Mouse (Mus musculus): ENCODE data around the gene Atxn1. TPM values are rescaled to one million over a fixed set of nuclear protein-coding genes. Genes with fewer than 3 reads are reported as not detected.

Atxn1 gene
- polyA plus RNA-seq, 1 experiment from 2014 or later = 2.3 TPM

DNA sequence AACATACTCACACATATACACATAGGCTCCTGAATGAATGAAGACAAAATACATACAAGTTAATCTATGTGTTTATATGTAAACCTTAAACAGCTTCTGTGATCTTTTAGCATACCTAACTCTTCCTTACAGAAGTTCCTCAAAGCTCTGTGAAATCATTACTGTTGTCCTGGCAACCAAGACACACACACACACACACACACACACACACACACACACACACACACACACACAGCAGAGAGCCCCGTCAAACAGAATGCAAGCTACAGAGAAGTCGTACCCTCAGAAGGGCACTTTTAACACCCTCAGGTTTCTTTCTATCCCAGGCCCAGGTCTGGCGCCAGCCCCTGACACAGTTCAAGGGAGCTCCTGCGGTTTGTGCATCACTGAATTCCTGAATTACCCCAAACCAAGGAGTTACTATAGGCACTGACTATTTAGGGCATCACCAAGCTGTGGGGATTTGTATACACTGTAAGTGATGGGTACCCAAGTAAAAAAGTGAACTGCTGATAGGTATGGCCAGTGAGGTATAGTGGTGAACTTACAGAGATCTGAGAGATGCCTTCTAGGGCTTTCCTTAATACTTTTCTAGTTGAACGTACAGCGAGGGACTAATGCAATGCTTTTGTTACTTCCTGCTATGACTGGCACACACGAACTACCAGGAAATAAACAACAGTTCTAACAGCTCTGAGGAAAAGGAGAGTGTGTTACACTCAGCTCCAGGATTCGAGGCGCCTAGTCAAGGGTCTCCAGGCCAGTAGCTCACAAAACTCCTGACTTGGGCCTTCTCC, 75.7 kb downstream of the Atxn1 start:
- Histone ChIP-seq H3K27ac (ENCODE audit: low read depth, low read length) (no peak overlapping the region), H3K27me3 (replicated peaks; ENCODE audit: control insufficient read depth, insufficient read depth, low read length) (no peaks in the 10 kb centered on the region), H3K9me3 (ENCODE audit: control insufficient read depth, low read length) (no peaks in the 10 kb centered on the region), H3K9ac (ENCODE audit: low read depth, low read length) (no peak overlapping the region), H3K36me3 (ENCODE audit: control insufficient read depth, insufficient read depth, low read length) (no peaks in the 10 kb centered on the region), H3K4me1 (replicated peaks; ENCODE audit: control insufficient read depth, insufficient read depth, low read length) (peaks cover 2% of the 10 kb centered on the region; the same call in 1 of the 2 replicates), H3K4me3 (ENCODE audit: low read depth, low read length) (no peak overlapping the region), H3K4me2 (no peak overlapping the region)
- DNase-seq (ENCODE audit: low spot score) (no peak), ATAC-seq (replicated peaks; ENCODE audit: low FRiP score) (no peak)
- 73% methylated on average over 9 of the region's 9 CpGs for whole genome bisulfite sequencing

DNA sequence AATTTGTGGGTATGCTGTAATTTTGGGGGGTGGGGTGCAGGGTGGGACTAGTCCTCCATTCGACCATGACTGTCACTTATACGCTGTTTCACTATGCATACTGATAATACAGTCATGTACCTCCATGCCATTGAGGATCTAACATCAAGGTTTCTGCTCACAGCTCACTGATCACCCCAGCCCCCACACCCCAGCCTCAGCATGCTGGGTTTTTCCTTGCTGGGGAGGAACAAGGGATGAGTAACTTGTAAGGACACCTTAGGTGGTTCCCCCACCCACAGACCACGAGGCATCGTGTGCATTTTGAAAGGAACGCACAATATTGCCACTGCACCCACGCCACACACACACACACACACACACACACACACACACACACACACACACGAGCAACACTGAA, 79.9 kb downstream of the Atxn1 start:
- no peak overlapping the region for H3K4me3 ChIP-seq (ENCODE audit: low read depth, low read length)
- DNase-seq (ENCODE audit: low spot score) (no peak), ATAC-seq (replicated peaks; ENCODE audit: low FRiP score) (no peak)
- H3K27ac ChIP-seq (ENCODE audit: low read depth, low read length) = no peak overlapping the region
- no peaks in the 10 kb centered on the region for H3K9me3 ChIP-seq (ENCODE audit: control insufficient read depth, low read length)
- H3K27me3 ChIP-seq (replicated peaks; ENCODE audit: control insufficient read depth, insufficient read depth, low read length) = no peaks in the 10 kb centered on the region
- no peaks in the 10 kb centered on the region for H3K36me3 ChIP-seq (ENCODE audit: control insufficient read depth, insufficient read depth, low read length)
- H3K4me1 ChIP-seq (replicated peaks; ENCODE audit: control insufficient read depth, insufficient read depth, low read length) = no peaks in the 10 kb centered on the region
- 76% methylated on average over 7 of the region's 7 CpGs for WGBS
- H3K9ac ChIP-seq (ENCODE audit: low read depth, low read length) = no peak overlapping the region
- no peak overlapping the region for H3K4me2 ChIP-seq

- Histone ChIP-seq H3K36me3 (ENCODE audit: control insufficient read depth, insufficient read depth, low read length) (no peaks in the 10 kb centered on the region), H3K9ac (ENCODE audit: low read depth, low read length) (no peak overlapping the region), H3K9me3 (ENCODE audit: control insufficient read depth, low read length) (no peaks in the 10 kb centered on the region), H3K4me2 (no peak overlapping the region), H3K27me3 (replicated peaks; ENCODE audit: control insufficient read depth, insufficient read depth, low read length) (no peaks in the 10 kb centered on the region), H3K4me3 (ENCODE audit: low read depth, low read length) (no peak overlapping the region), H3K27ac (ENCODE audit: low read depth, low read length) (no peak overlapping the region), H3K4me1 (replicated peaks; ENCODE audit: control insufficient read depth, insufficient read depth, low read length) (no peaks in the 10 kb centered on the region)
- DNase-seq (ENCODE audit: low spot score) (no peak), ATAC-seq (replicated peaks; ENCODE audit: low FRiP score) (no peak)
- 81% methylated on average over 10 of the region's 10 CpGs for WGBS
Observed at GRCm38 (mm10) chr13:45883791-45884238, 81.0 kb downstream of the Atxn1 start.

GRCm38 (mm10) chr13:45882976-45883440, 81.8 kb downstream of the Atxn1 start:
- H3K27me3 ChIP-seq (replicated peaks; ENCODE audit: control insufficient read depth, insufficient read depth, low read length) = no peaks in the 10 kb centered on the region
- no peaks in the 10 kb centered on the region for H3K4me1 ChIP-seq (replicated peaks; ENCODE audit: control insufficient read depth, insufficient read depth, low read length)
- no peak overlapping the region for H3K4me3 ChIP-seq (ENCODE audit: low read depth, low read length)
- no peak for ATAC-seq (replicated peaks; ENCODE audit: low FRiP score)
- no peaks in the 10 kb centered on the region for H3K36me3 ChIP-seq (ENCODE audit: control insufficient read depth, insufficient read depth, low read length)
- no peak overlapping the region for H3K4me2 ChIP-seq
- 51% methylated on average over 3 of the region's 3 CpGs for WGBS
- DNase-seq (ENCODE audit: low spot score) = no peak
- no peak overlapping the region for H3K9ac ChIP-seq (ENCODE audit: low read depth, low read length)
- no peak overlapping the region for H3K27ac ChIP-seq (ENCODE audit: low read depth, low read length)
- H3K9me3 ChIP-seq (ENCODE audit: control insufficient read depth, low read length) = no peaks in the 10 kb centered on the region

- DNase-seq (ENCODE audit: low spot score) = no peak
- no peaks in the 10 kb centered on the region for H3K27me3 ChIP-seq (replicated peaks; ENCODE audit: control insufficient read depth, insufficient read depth, low read length)
- WGBS = 92% methylated on average over 5 of the region's 5 CpGs
Observed at GRCm38 (mm10) chr13:45880543-45880845, 84.3 kb downstream of the Atxn1 start.

GRCm38 (mm10) chr13:45879746-45880542, 84.9 kb downstream of the Atxn1 start:
- Histone ChIP-seq H3K4me1 (replicated peaks; ENCODE audit: control insufficient read depth, insufficient read depth, low read length) (no peaks in the 10 kb centered on the region), H3K36me3 (ENCODE audit: control insufficient read depth, insufficient read depth, low read length) (no peaks in the 10 kb centered on the region), H3K9me3 (ENCODE audit: control insufficient read depth, low read length) (no peaks in the 10 kb centered on the region), H3K27ac (ENCODE audit: low read depth, low read length) (no peak overlapping the region), H3K9ac (ENCODE audit: low read depth, low read length) (no peak overlapping the region), H3K27me3 (replicated peaks; ENCODE audit: control insufficient read depth, insufficient read depth, low read length) (no peaks in the 10 kb centered on the region), H3K4me3 (ENCODE audit: low read depth, low read length) (no peak overlapping the region), H3K4me2 (no peak overlapping the region)
- DNase-seq (ENCODE audit: low spot score) (no peak), ATAC-seq (replicated peaks; ENCODE audit: low FRiP score) (no peak)
- 89% methylated on average over 14 of the region's 14 CpGs for WGBS

More at GRCm38 (mm10) chr13:45880543-45880845, 84.3 kb downstream of the Atxn1 start:
- H3K36me3 ChIP-seq (ENCODE audit: control insufficient read depth, insufficient read depth, low read length) = no peaks in the 10 kb centered on the region
- no peak overlapping the region for H3K27ac ChIP-seq (ENCODE audit: low read depth, low read length)
- H3K4me1 ChIP-seq (replicated peaks; ENCODE audit: control insufficient read depth, insufficient read depth, low read length) = no peaks in the 10 kb centered on the region
- no peak overlapping the region for H3K4me3 ChIP-seq (ENCODE audit: low read depth, low read length)
- no peak overlapping the region for H3K4me2 ChIP-seq
- no peak for ATAC-seq (replicated peaks; ENCODE audit: low FRiP score)
- no peak overlapping the region for H3K9ac ChIP-seq (ENCODE audit: low read depth, low read length)
- no peaks in the 10 kb centered on the region for H3K9me3 ChIP-seq (ENCODE audit: control insufficient read depth, low read length)

DNA sequence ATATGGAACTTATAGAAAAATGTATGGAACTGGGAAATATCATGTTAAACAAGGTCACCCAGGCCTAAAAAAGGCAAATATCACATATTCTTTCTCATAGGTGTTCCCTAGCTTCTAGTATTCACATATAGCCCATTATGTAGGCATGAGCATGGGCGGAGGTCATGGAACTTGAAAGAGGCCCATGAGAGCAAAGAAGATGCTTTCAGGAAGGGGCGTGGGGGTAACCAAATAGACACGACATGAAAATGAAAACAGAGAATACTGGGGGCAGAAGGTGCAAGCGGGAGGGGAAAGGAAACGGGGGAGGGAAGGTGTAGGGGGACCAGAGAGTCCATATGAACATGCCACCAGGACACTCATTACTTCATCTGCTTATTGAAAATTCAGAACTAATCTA, 87.9 kb downstream of the Atxn1 start:
- H3K27ac ChIP-seq (ENCODE audit: low read depth, low read length) = no peak overlapping the region
- ATAC-seq (replicated peaks; ENCODE audit: low FRiP score) (no peak), DNase-seq (ENCODE audit: low spot score) (no peak)
- no peaks in the 10 kb centered on the region for H3K36me3 ChIP-seq (ENCODE audit: control insufficient read depth, insufficient read depth, low read length)
- H3K9ac ChIP-seq (ENCODE audit: low read depth, low read length) = no peak overlapping the region
- 67% methylated on average over 5 of the region's 5 CpGs for WGBS
- H3K4me3 ChIP-seq (ENCODE audit: low read depth, low read length) = no peak overlapping the region
- H3K9me3 ChIP-seq (ENCODE audit: control insufficient read depth, low read length) = no peaks in the 10 kb centered on the region
- no peaks in the 10 kb centered on the region for H3K27me3 ChIP-seq (replicated peaks; ENCODE audit: control insufficient read depth, insufficient read depth, low read length)
- peaks cover 2% of the 10 kb centered on the region for H3K4me1 ChIP-seq (replicated peaks; ENCODE audit: control insufficient read depth, insufficient read depth, low read length)
- H3K4me2 ChIP-seq = no peak overlapping the region

- no peaks in the 10 kb centered on the region for H3K9me3 ChIP-seq (ENCODE audit: control insufficient read depth, low read length)
- H3K4me1 ChIP-seq (replicated peaks; ENCODE audit: control insufficient read depth, insufficient read depth, low read length) = peaks cover 6% of the 10 kb centered on the region
- H3K4me3 ChIP-seq (ENCODE audit: low read depth, low read length) = no peak overlapping the region
- WGBS = 82% methylated on average over 2 of the region's 2 CpGs
- H3K9ac ChIP-seq (ENCODE audit: low read depth, low read length) = no peak overlapping the region
- ATAC-seq (replicated peaks; ENCODE audit: low FRiP score) (no peak), DNase-seq (ENCODE audit: low spot score) (no peak)
- H3K4me2 ChIP-seq = no peak overlapping the region
- no peaks in the 10 kb centered on the region for H3K36me3 ChIP-seq (ENCODE audit: control insufficient read depth, insufficient read depth, low read length)
- H3K27ac ChIP-seq (ENCODE audit: low read depth, low read length) = no peak overlapping the region
- H3K27me3 ChIP-seq (replicated peaks; ENCODE audit: control insufficient read depth, insufficient read depth, low read length) = no peaks in the 10 kb centered on the region
Observed at GRCm38 (mm10) chr13:45876368-45876760, 88.4 kb downstream of the Atxn1 start.
